Mouse (Mus musculus) hindbrain, embryonic 10.5 days (tissue): Measurements from ENCODE around the gene Gpd1l. TPM values are rescaled to one million over a fixed set of nuclear protein-coding genes. Genes with fewer than 3 reads are reported as not detected.
"Not testable (repeated sequence)": the region's sequence is repeated elsewhere in the genome, so short reads cannot be mapped to it uniquely, and the experiment has no call there.

Source experiments
- DNase-seq: peaks from one replicate; pipeline ENCODE4 v3.0.0-alpha.2; 2017; ENCODE audit warnings: low spot score
- H3K27ac ChIP-seq: fragments of 300-500 bp; sonication (generic); 2 replicates; pipeline ENCODE4 v1.5.1; 2016; ENCODE audit warnings: mild to moderate bottlenecking, moderate library complexity
- H3K27me3 ChIP-seq: fragments of 300-500 bp; sonication (generic); 2 replicates; pipeline ENCODE4 v1.6.1; 2016; ENCODE audit warnings: mild to moderate bottlenecking; ENCODE audit not compliant: poor library complexity, insufficient read depth, severe bottlenecking
- H3K36me3 ChIP-seq: fragments of 300-500 bp; sonication (generic); 2 replicates; pipeline ENCODE4 v1.6.1; 2016; ENCODE audit warnings: mild to moderate bottlenecking, moderate library complexity
- H3K4me1 ChIP-seq: fragments of 300-500 bp; sonication (generic); replicated peaks from 2 replicates; pipeline ENCODE4 v1.6.1; 2016; ENCODE audit warnings: mild to moderate bottlenecking
- H3K4me3 ChIP-seq: fragments of 300-500 bp; sonication (generic); 2 replicates; pipeline ENCODE4 v1.5.1; 2016; ENCODE audit warnings: mild to moderate bottlenecking, moderate library complexity
- H3K9me3 ChIP-seq: fragments of 300-500 bp; sonication (generic); 2 replicates; pipeline ENCODE4 v1.6.1; 2016; ENCODE audit warnings: mild to moderate bottlenecking, moderate library complexity
- WGBS: fragments of 180-500 bp; shearing (Covaris S2); methylation state at CpG from one replicate; pipeline ENCODE4 v1.1.7; 2016; 5-methylcytosine and 5-hydroxymethylcytosine counted together
- polyA plus RNA-seq: library from polyadenylated mRNA; unstranded; fragments of >200 nt; fragmentation: Nextera tagmentation; extraction: Ambion mirVana; gene quantifications from 2 replicates; pipeline ENCODE4 v1.2.1, GENCODE M21; 2016

The Gpd1l gene
- polyA plus RNA-seq, result 14.3 and 16.0 TPM in 2 replicates

- peak; percentile 97 for DNase-seq
- Histone ChIP-seq H3K27me3 (peaks cover 6% of the 10 kb centered on the region; the same call in 1 of the 2 replicates), H3K4me3 (peak within 1 kb of the TSS; percentile 78), H3K36me3 (no peaks in the 10 kb centered on the region), H3K9me3 (no peaks in the 10 kb centered on the region), H3K27ac (peak within 1 kb of the TSS; percentile 88), H3K4me1 (peaks cover 32% of the 10 kb centered on the region)
- under 1% methylated on average over 30 of the region's 30 CpGs for WGBS
Observed at GRCm38 (mm10) chr9:114933723-114934171, at the start of gene Gpd1l. Gene Gpd1l, minus strand, starts transcription at chr9:114933987.

DNA sequence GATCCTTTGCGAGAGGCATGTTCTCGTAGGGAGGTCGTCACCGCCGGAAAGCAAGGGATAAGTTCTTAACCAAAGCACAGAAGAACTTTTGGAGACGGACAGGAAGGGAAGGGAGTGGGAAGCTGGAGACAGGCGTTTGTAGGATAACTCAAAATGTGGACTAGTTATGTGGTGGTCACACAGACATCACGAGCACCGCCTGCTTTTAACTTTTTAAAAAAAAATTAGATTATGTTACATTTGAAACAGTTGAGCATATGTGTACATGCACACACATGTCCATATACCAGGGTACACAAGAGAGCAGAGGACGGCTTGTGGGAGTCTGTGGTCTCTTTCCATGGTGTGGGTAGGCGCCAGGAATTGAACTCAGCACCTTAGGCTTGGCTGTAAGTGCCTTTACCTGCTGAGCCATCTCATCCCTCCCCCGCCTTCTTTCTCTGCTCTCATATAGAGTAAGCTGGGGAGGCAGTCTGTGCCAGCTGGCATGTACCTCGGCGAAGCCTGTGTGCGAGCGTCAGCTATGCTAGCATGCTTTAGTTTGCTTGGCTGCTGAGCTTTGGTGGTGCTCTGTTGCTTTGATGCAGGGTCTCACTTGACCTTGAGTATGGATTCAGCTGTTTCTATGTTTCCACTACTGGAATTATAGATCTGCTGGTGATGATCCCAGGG is 49.0 kb upstream of the Gpd1l start, which contains the start of gene Rps27rt:
Gene Rps27rt, minus strand, starts transcription at position 51 of the 672 bp plus-strand sequence.
- Histone ChIP-seq H3K27ac (no peak within 1 kb of the TSS), H3K36me3 (no peaks in the 10 kb centered on the region), H3K27me3 (peaks cover 24% of the 10 kb centered on the region), H3K4me1 (peaks cover 18% of the 10 kb centered on the region), H3K4me3 (no peak within 1 kb of the TSS), H3K9me3 (0 out of 2 replicates have a peak, but pooled peaks cover 2% of the 10 kb centered on the region)
- DNase-seq, result no peak
- WGBS, result 93% methylated on average over 16 of the region's 16 CpGs

DNA sequence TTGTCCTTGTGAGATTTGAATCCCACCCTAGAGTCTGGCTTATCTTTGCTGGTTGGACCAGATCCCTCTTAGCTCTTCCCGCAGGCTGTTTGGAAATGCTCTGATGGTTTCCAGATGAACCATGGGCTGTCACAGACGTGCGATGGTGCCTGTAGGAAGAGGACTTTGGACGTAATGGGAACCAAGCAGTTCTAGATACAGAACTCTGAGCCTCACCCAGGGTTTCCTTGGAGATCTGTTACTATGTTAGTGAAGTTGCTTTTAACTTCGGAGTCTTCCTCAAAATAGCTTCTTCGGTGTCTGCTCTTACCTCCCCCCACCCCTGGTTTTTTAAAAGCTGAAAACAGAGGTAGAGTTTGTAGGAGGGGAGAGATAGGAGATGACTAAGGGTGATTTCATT is 46.2 kb upstream of the Gpd1l start:
- Histone ChIP-seq H3K4me3 (no peak overlapping the region), H3K27me3 (peaks cover 43% of the 10 kb centered on the region), H3K36me3 (no peaks in the 10 kb centered on the region), H3K4me1 (peaks cover 24% of the 10 kb centered on the region), H3K27ac (no peak overlapping the region), H3K9me3 (0 out of 2 replicates have a peak, but pooled peaks cover 2% of the 10 kb centered on the region)
- DNase-seq, result no peak
- WGBS, result 74% methylated on average over 6 of the region's 6 CpGs

GRCm38 (mm10) chr9:114978281-114979111 is 44.7 kb upstream of the Gpd1l start, which contains the start of gene Osbpl10:
Gene Osbpl10, plus strand, starts transcription at chr9:114978569.
- H3K4me3 ChIP-seq, result peak within 1 kb of the TSS; percentile 83
- DNase-seq, result peak; percentile 80
- H3K36me3 ChIP-seq, result no peaks in the 10 kb centered on the region
- H3K27ac ChIP-seq, result peak within 1 kb of the TSS; percentile 93
- H3K4me1 ChIP-seq, result peaks cover 24% of the 10 kb centered on the region
- H3K9me3 ChIP-seq, result no peaks in the 10 kb centered on the region
- peaks cover 43% of the 10 kb centered on the region for H3K27me3 ChIP-seq
- under 1% methylated on average over 72 of the region's 86 CpGs for WGBS

DNA sequence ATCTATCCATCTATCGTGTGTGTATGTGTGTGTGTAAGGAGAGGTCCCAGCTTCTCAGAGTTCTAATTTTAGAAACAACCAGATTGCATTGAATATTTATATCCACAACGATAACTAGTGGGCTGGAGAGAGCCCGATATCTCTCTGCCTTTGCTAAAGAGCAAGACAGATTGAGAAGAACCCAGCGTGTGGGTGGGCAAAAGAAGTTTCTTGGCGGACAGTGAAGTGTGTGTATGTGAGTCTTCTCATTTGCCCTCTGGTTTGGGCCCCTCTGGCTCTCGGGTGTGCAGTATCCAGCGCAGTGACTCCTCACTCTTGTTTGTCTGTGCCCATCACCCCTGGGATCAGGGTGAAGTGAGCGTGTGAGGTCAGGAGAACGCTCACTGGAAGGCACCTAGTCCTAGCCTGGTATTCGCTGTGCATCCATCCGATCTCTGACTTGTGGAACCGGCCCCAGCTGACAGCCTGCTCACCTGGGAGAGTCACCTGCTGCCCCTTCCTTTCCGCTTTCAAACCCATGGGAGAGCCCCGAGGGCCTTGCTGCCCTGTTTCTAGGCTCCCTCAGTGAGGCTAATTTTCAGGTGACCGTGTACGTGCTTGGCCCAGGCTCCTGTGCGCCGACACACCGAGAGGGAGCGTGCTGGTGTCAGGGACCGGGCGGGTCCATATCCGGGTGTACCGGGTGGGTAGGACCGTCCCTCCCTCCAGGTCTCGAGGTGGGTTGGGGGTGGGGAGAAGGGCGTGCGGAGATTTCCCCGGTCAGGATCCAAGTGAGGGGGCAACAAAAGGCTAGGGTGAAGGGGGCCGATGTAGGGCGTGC is 43.9 kb upstream of the Gpd1l start:
- peak overlapping the region; percentile 93 for H3K27ac ChIP-seq
- H3K36me3 ChIP-seq, result no peaks in the 10 kb centered on the region
- peaks cover 24% of the 10 kb centered on the region for H3K4me1 ChIP-seq
- no peaks in the 10 kb centered on the region for H3K9me3 ChIP-seq
- WGBS, result 8% methylated on average over 31 of the region's 31 CpGs
- H3K27me3 ChIP-seq, result peaks cover 43% of the 10 kb centered on the region
- no peak for DNase-seq
- peak overlapping the region; percentile 83 for H3K4me3 ChIP-seq

DNA sequence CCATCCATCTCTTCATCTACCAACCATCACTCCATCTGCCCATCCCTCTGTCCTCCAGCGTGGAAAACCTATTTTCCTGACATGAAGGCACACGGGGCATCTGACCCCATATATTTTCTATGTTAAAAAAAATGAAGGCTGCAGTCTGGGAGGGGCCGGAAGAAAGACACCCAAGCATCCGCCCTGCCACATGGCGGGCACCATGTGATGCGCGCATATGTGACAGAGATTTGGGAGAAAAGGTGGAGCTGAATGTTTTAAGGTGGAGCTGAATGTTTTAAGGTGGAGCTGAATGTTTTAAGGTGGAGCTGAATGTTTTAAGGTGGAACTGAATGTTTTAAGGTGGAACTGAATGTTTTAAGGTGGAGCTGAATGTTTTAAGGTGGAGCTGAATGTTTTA is 32.5 kb upstream of the Gpd1l start:
- WGBS, result 83% methylated on average over 7 of the region's 7 CpGs
- not testable (repeated sequence) for H3K9me3 ChIP-seq, H3K4me3 ChIP-seq, H3K27ac ChIP-seq, H3K36me3 ChIP-seq, DNase-seq, H3K27me3 ChIP-seq, H3K4me1 ChIP-seq

- H3K36me3 ChIP-seq, result no peaks in the 10 kb centered on the region
- DNase-seq, result no peak
- WGBS, result 67% methylated on average over 3 of the region's 3 CpGs
- peaks cover 5% of the 10 kb centered on the region; the same call in 1 of the 2 replicates for H3K9me3 ChIP-seq
- H3K4me3 ChIP-seq, result no peak overlapping the region
- H3K27me3 ChIP-seq, result no peaks in the 10 kb centered on the region
- peaks cover 4% of the 10 kb centered on the region; the same call in 1 of the 2 replicates for H3K4me1 ChIP-seq
- H3K27ac ChIP-seq, result no peak overlapping the region
Observed at GRCm38 (mm10) chr9:114964093-114964492, 30.3 kb upstream of the Gpd1l start.

- Histone ChIP-seq H3K9me3 (peaks cover 3% of the 10 kb centered on the region; the same call in 1 of the 2 replicates), H3K4me1 (peaks cover 4% of the 10 kb centered on the region; the same call in 1 of the 2 replicates), H3K4me3 (no peak overlapping the region), H3K27me3 (no peaks in the 10 kb centered on the region), H3K36me3 (no peaks in the 10 kb centered on the region), H3K27ac (no peak overlapping the region)
- DNase-seq, result no peak
- 86% methylated on average over 6 of the region's 6 CpGs for WGBS
Observed at GRCm38 (mm10) chr9:114960844-114961243, 27.1 kb upstream of the Gpd1l start.

GRCm38 (mm10) chr9:114960043-114960789 is 26.4 kb upstream of the Gpd1l start:
- no peak overlapping the region for H3K27ac ChIP-seq
- WGBS, result 82% methylated on average over 4 of the region's 4 CpGs
- DNase-seq, result no peak
- peaks cover 3% of the 10 kb centered on the region; the same call in 1 of the 2 replicates for H3K9me3 ChIP-seq
- H3K27me3 ChIP-seq, result no peaks in the 10 kb centered on the region
- no peaks in the 10 kb centered on the region for H3K36me3 ChIP-seq
- peaks cover 4% of the 10 kb centered on the region; the same call in 1 of the 2 replicates for H3K4me1 ChIP-seq
- H3K4me3 ChIP-seq, result no peak overlapping the region

DNA sequence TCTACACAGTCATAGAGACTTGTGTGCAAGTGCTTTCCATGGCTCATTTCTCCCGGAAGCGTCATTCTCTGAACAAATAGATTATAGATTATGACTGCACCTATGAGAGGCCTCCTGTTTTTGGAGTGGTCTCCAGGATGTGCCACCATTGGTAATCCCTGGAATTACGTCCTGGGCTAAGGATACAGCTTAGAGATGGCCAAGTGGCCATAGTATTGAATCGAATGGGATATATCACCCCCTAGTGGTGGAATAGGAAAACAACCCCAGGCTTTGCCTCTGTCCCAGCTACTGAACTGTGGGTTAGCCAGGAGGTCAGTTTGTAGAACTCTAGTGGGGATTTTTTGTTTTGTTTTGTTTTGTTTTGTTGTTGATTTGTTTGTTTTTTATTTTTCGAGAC is 23.2 kb upstream of the Gpd1l start:
- peak; percentile 36 for DNase-seq
- H3K27ac ChIP-seq, result no peak overlapping the region
- no peak overlapping the region for H3K4me3 ChIP-seq
- H3K4me1 ChIP-seq, result no peaks in the 10 kb centered on the region
- H3K36me3 ChIP-seq, result no peaks in the 10 kb centered on the region
- no peaks in the 10 kb centered on the region for H3K27me3 ChIP-seq
- WGBS, result 39% methylated on average over 5 of the region's 5 CpGs
- H3K9me3 ChIP-seq, result 0 out of 2 replicates have a peak, but pooled peaks cover under 1% of the 10 kb centered on the region

DNA sequence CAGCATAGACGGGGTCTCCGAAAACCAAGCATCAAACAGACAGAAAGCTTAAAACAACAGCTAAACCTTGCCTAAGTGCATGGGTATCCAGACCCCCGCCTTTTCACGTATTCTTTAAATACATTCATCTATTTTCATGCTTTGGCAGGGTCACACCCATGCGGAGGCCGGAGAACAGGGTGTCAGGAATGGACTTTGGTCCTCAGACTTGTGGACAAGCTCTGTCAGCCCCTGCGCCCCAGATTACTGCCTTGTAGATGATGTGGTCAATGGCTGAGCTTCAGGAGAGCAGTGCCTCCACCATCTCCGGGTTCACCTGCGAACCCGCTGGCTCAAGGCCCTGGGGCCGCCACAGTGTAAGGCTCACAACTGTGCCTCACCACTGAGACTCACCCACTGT is 21.6 kb upstream of the Gpd1l start:
- Histone ChIP-seq H3K4me1 (no peaks in the 10 kb centered on the region), H3K4me3 (no peak overlapping the region), H3K36me3 (no peaks in the 10 kb centered on the region), H3K9me3 (no peaks in the 10 kb centered on the region), H3K27ac (no peak overlapping the region), H3K27me3 (no peaks in the 10 kb centered on the region)
- DNase-seq, result no peak
- 92% methylated on average over 11 of the region's 11 CpGs for WGBS

GRCm38 (mm10) chr9:114952866-114953265 is 19.1 kb upstream of the Gpd1l start:
- Histone ChIP-seq H3K4me1 (no peaks in the 10 kb centered on the region), H3K36me3 (no peaks in the 10 kb centered on the region), H3K27me3 (no peaks in the 10 kb centered on the region), H3K4me3 (no peak overlapping the region), H3K27ac (no peak overlapping the region), H3K9me3 (no peaks in the 10 kb centered on the region)
- no peak for DNase-seq
- 36% methylated on average over 1 of the region's 1 CpGs for WGBS
